Mouse (Mus musculus) myocyte (in vitro differentiated cells): Measurements from ENCODE around the gene Slc25a48.

Experiments used
- CEBPB ChIP-seq: IDR thresholded peaks from 2 replicates; pipeline ENCODE4 v1.6.1; 2011; ENCODE audit warnings: mild to moderate bottlenecking, moderate library complexity; ENCODE audit not compliant: poor library complexity, insufficient read depth, severe bottlenecking
- E2F4 ChIP-seq: IDR thresholded peaks from one replicate; pipeline ENCODE4 v1.6.1; 2011; ENCODE audit warnings: mild to moderate bottlenecking, control low read depth, moderate library complexity; ENCODE audit not compliant: insufficient read depth
- MAX ChIP-seq: IDR thresholded peaks from one replicate; pipeline ENCODE4 v1.6.1; 2011; ENCODE audit warnings: low read depth, mild to moderate bottlenecking, control low read depth
- MYOD1 ChIP-seq, 3 experiments: IDR thresholded peaks; one replicate each; pipeline ENCODE4 v1.6.1; 2011; ENCODE audit warnings: control low read depth in 2 of 3, low read depth in 2 of 3, mild to moderate bottlenecking in 2 of 3, moderate library complexity in 1 of 3; ENCODE audit not compliant: insufficient read length in 2 of 3, control insufficient read depth in 1 of 3
- MYOG ChIP-seq, 3 experiments: IDR thresholded peaks; one replicate each; pipeline ENCODE4 v1.6.1; 2011; ENCODE audit warnings: control low read depth in 2 of 3, low read depth in 2 of 3, mild to moderate bottlenecking in 2 of 3; ENCODE audit not compliant: insufficient read length in 2 of 3, control insufficient read depth in 1 of 3, insufficient read depth in 1 of 3
- POLR2A ChIP-seq: IDR thresholded peaks from one replicate; pipeline ENCODE4 v1.6.1; 2011; ENCODE audit warnings: low read depth, mild to moderate bottlenecking, control low read depth, moderate library complexity; ENCODE audit not compliant: insufficient read length
- POLR2AphosphoS2 ChIP-seq: IDR thresholded peaks from one replicate; pipeline ENCODE4 v1.6.1; 2011; ENCODE audit warnings: low read depth, control low read depth; ENCODE audit not compliant: insufficient read length
- REST ChIP-seq: IDR thresholded peaks from one replicate; pipeline ENCODE4 v1.6.1; 2011; ENCODE audit warnings: mild to moderate bottlenecking, control low read depth, moderate library complexity; ENCODE audit not compliant: insufficient read depth, insufficient read length
- SRF ChIP-seq: IDR thresholded peaks from one replicate; pipeline ENCODE4 v1.6.1; 2011; ENCODE audit warnings: low read depth; ENCODE audit not compliant: control insufficient read depth, insufficient read length
- TCF12 ChIP-seq: IDR thresholded peaks from one replicate; pipeline ENCODE4 v1.6.1; 2011; ENCODE audit warnings: mild to moderate bottlenecking, control low read depth; ENCODE audit not compliant: poor library complexity, insufficient read depth, severe bottlenecking
- TCF3 ChIP-seq: IDR thresholded peaks from one replicate; pipeline ENCODE4 v1.6.1; 2011; ENCODE audit warnings: low read depth, control low read depth; ENCODE audit not compliant: insufficient read length
- USF1 ChIP-seq: IDR thresholded peaks from one replicate; pipeline ENCODE4 v1.6.1; 2011; ENCODE audit warnings: low read depth, mild to moderate bottlenecking, control low read depth, moderate library complexity

DNA sequence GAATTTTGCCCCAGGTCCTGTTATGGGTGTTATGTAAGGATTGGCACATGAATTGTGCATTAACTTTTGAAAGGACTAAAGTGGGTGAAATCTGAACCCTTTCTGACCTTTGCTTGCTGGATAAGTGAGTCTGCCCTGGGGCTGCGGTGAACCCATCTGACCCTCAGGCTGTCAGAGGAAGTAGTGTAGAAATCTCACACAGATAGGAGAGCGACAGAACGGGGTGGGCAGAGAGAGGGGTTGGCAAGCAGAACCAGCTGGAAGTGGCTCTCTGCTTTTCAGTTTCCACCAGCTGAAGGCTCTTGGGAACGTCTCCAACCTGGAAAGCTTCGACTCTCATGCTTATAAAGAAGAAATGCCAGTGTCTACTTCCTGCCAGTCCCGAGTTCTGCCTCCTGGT is 39.1 kb downstream of the Slc25a48 start:
- TF ChIP-seq POLR2AphosphoS2, result no peak
- TF ChIP-seq MYOG (IDR thresholded peaks at IDR 0.05; ENCODE audit: control insufficient read depth in 1 of 3, insufficient read depth in 1 of 3, insufficient read length in 2 of 3, low read depth in 2 of 3), result no peak
- no peak for TF ChIP-seq POLR2A
- no peak for TF ChIP-seq MAX
- no peak for TF ChIP-seq USF1
- no peak for TF ChIP-seq TCF3
- no peak for TF ChIP-seq E2F4
- no peak for TF ChIP-seq CEBPB
- no peak for TF ChIP-seq REST
- no peak for TF ChIP-seq TCF12
- TF ChIP-seq MYOD1 (IDR thresholded peaks at IDR 0.05; ENCODE audit: control insufficient read depth in 1 of 3, insufficient read length in 2 of 3, low read depth in 2 of 3), result no peak
- TF ChIP-seq SRF, result no peak
